Mouse (Mus musculus): ENCODE measurements around the gene B4galnt2. TPM values are rescaled to one million over a fixed set of nuclear protein-coding genes. Genes with fewer than 3 reads are reported as not detected.

Gene B4galnt2
- total and polyA plus RNA-seq, 3 experiments, result 0.06 TPM; not detected in 2

- WGBS, result 18% methylated on average over 7 of the region's 7 CpGs
- no peaks in the 10 kb centered on the region for H3K4me1 ChIP-seq (ENCODE audit: control insufficient read depth, insufficient read depth, low read length)
- H3K9ac ChIP-seq (ENCODE audit: low read depth, low read length), result no peak overlapping the region
- no peaks in the 10 kb centered on the region for H3K79me2 ChIP-seq (replicated peaks; ENCODE audit: control insufficient read depth, insufficient read depth, low read length)
- no peak overlapping the region for H3K4me3 ChIP-seq
- intact Hi-C loops (cut with DNase I), result loop anchor here (5.0 kb wide), 1 partner anchor 216 kb away; no protein-coding TSS in a partner anchor
- no peaks in the 10 kb centered on the region for H3K36me3 ChIP-seq (ENCODE audit: control insufficient read depth, insufficient read depth, low read length)
- H3K27ac ChIP-seq, result no peak overlapping the region
- H3K27me3 ChIP-seq (ENCODE audit: control insufficient read depth, insufficient read depth, low read length), result no peaks in the 10 kb centered on the region
- DNase-seq, result peak; percentile 19 to 60
- TF ChIP-seq CTCF (IDR thresholded peaks at IDR 0.05) (peak; percentile 89), POLR2A (IDR thresholded peaks at IDR 0.05; ENCODE audit: insufficient read depth, low read depth, low read length) (no peak), EP300 (IDR thresholded peaks at IDR 0.05; ENCODE audit: insufficient read depth, low read depth, low read length) (0 out of 2 replicates have a peak, but pooled peaks have one; percentile 36)
These were observed 38.4 kb downstream of the B4galnt2 start for GRCm38 (mm10) chr11:95876296-95876695.

- TF ChIP-seq CTCF (IDR thresholded peaks at IDR 0.05), result no peak
- TF ChIP-seq EP300 (IDR thresholded peaks at IDR 0.05; ENCODE audit: insufficient read depth, low read depth, low read length), result no peak
- TF ChIP-seq POLR2A (IDR thresholded peaks at IDR 0.05; ENCODE audit: insufficient read depth, low read depth, low read length), result no peak
- no peak overlapping the region for H3K4me3 ChIP-seq
- WGBS, result 22% methylated on average over 9 of the region's 9 CpGs
- DNase-seq, result no peak
- no peaks in the 10 kb centered on the region for H3K36me3 ChIP-seq (ENCODE audit: control insufficient read depth, insufficient read depth, low read length)
- H3K4me1 ChIP-seq (ENCODE audit: control insufficient read depth, insufficient read depth, low read length), result no peaks in the 10 kb centered on the region
- H3K9ac ChIP-seq (ENCODE audit: low read depth, low read length), result no peak overlapping the region
- H3K27me3 ChIP-seq (ENCODE audit: control insufficient read depth, insufficient read depth, low read length), result no peaks in the 10 kb centered on the region
- H3K27ac ChIP-seq, result no peak overlapping the region
- no peaks in the 10 kb centered on the region for H3K79me2 ChIP-seq (replicated peaks; ENCODE audit: control insufficient read depth, insufficient read depth, low read length)
- intact Hi-C loops (cut with DNase I), result loop anchor here (5.0 kb wide), 1 partner anchor 216 kb away; no protein-coding TSS in a partner anchor
These were observed 38.9 kb downstream of the B4galnt2 start for GRCm38 (mm10) chr11:95875804-95876203.

GRCm38 (mm10) chr11:95869918-95870470, 44.7 kb downstream of the B4galnt2 start:
- Histone ChIP-seq H3K36me3 (ENCODE audit: control insufficient read depth, insufficient read depth, low read length) (no peaks in the 10 kb centered on the region), H3K27me3 (ENCODE audit: control insufficient read depth, insufficient read depth, low read length) (no peaks in the 10 kb centered on the region), H3K27ac (no peak overlapping the region), H3K4me3 (no peak overlapping the region), H3K4me1 (ENCODE audit: control insufficient read depth, insufficient read depth, low read length) (no peaks in the 10 kb centered on the region), H3K9ac (ENCODE audit: low read depth, low read length) (no peak overlapping the region), H3K79me2 (replicated peaks; ENCODE audit: control insufficient read depth, insufficient read depth, low read length) (no peaks in the 10 kb centered on the region)
- intact Hi-C loops (cut with DNase I), result loop anchor here (5.0 kb wide), 1 partner anchor 257 kb away; no protein-coding TSS in a partner anchor
- DNase-seq, result no peak
- 73% methylated on average over 6 of the region's 6 CpGs for WGBS
- no peak for TF ChIP-seq POLR2A (IDR thresholded peaks at IDR 0.05; ENCODE audit: insufficient read depth, low read depth, low read length)
- no peak for TF ChIP-seq EP300 (IDR thresholded peaks at IDR 0.05; ENCODE audit: insufficient read depth, low read depth, low read length)
- no peak for TF ChIP-seq CTCF (IDR thresholded peaks at IDR 0.05)

- WGBS, result 67% methylated on average over 4 of the region's 4 CpGs
These were observed 45.2 kb downstream of the B4galnt2 start for GRCm38 (mm10) chr11:95869442-95869841.

GRCm38 (mm10) chr11:95861397-95861796, 53.3 kb downstream of the B4galnt2 start:
- Histone ChIP-seq H3K4me3 (no peak overlapping the region), H3K27me3 (ENCODE audit: control insufficient read depth, insufficient read depth, low read length) (no peaks in the 10 kb centered on the region), H3K4me1 (ENCODE audit: control insufficient read depth, insufficient read depth, low read length) (peaks cover 2% of the 10 kb centered on the region), H3K27ac (no peak overlapping the region), H3K9ac (ENCODE audit: low read depth, low read length) (no peak overlapping the region), H3K36me3 (ENCODE audit: control insufficient read depth, insufficient read depth, low read length) (peaks cover 2% of the 10 kb centered on the region; the same call in 1 of the 2 replicates), H3K79me2 (replicated peaks; ENCODE audit: control insufficient read depth, insufficient read depth, low read length) (no peaks in the 10 kb centered on the region)
- intact Hi-C loops (cut with DNase I), result no loop called here
- 91% methylated on average over 8 of the region's 8 CpGs for WGBS
- DNase-seq, result no peak
- TF ChIP-seq CTCF (IDR thresholded peaks at IDR 0.05) (no peak), POLR2A (IDR thresholded peaks at IDR 0.05; ENCODE audit: insufficient read depth, low read depth, low read length) (no peak), EP300 (IDR thresholded peaks at IDR 0.05; ENCODE audit: insufficient read depth, low read depth, low read length) (no peak)

More at GRCm38 (mm10) chr11:95869442-95869841, 45.2 kb downstream of the B4galnt2 start:
- no peak for DNase-seq
- TF ChIP-seq CTCF (IDR thresholded peaks at IDR 0.05) (no peak), POLR2A (IDR thresholded peaks at IDR 0.05; ENCODE audit: insufficient read depth, low read depth, low read length) (no peak), EP300 (IDR thresholded peaks at IDR 0.05; ENCODE audit: insufficient read depth, low read depth, low read length) (no peak)
- no peaks in the 10 kb centered on the region for H3K27me3 ChIP-seq (ENCODE audit: control insufficient read depth, insufficient read depth, low read length)
- H3K4me3 ChIP-seq, result no peak overlapping the region
- H3K9ac ChIP-seq (ENCODE audit: low read depth, low read length), result no peak overlapping the region
- intact Hi-C loops (cut with DNase I), result no loop called here
- no peak overlapping the region for H3K27ac ChIP-seq
- H3K79me2 ChIP-seq (replicated peaks; ENCODE audit: control insufficient read depth, insufficient read depth, low read length), result no peaks in the 10 kb centered on the region
- no peaks in the 10 kb centered on the region for H3K4me1 ChIP-seq (ENCODE audit: control insufficient read depth, insufficient read depth, low read length)
- no peaks in the 10 kb centered on the region for H3K36me3 ChIP-seq (ENCODE audit: control insufficient read depth, insufficient read depth, low read length)

GRCm38 (mm10) chr11:95860071-95860490, 54.6 kb downstream of the B4galnt2 start:
- H3K27ac ChIP-seq, result peak overlapping the region; percentile 82
- DNase-seq, result no peak
- H3K4me3 ChIP-seq, result peak overlapping the region; percentile 86
- peak overlapping the region; percentile 47 for H3K9ac ChIP-seq (ENCODE audit: low read depth, low read length)
- peaks cover 2% of the 10 kb centered on the region; the same call in 1 of the 2 replicates for H3K36me3 ChIP-seq (ENCODE audit: control insufficient read depth, insufficient read depth, low read length)
- 28% methylated on average over 3 of the region's 3 CpGs for WGBS
- no peaks in the 10 kb centered on the region for H3K79me2 ChIP-seq (replicated peaks; ENCODE audit: control insufficient read depth, insufficient read depth, low read length)
- intact Hi-C loops (cut with DNase I), result no loop called here
- TF ChIP-seq EP300 (IDR thresholded peaks at IDR 0.05; ENCODE audit: insufficient read depth, low read depth, low read length) (no peak), CTCF (IDR thresholded peaks at IDR 0.05) (no peak), POLR2A (IDR thresholded peaks at IDR 0.05; ENCODE audit: insufficient read depth, low read depth, low read length) (no peak)
- H3K4me1 ChIP-seq (ENCODE audit: control insufficient read depth, insufficient read depth, low read length), result peaks cover 2% of the 10 kb centered on the region
- H3K27me3 ChIP-seq (ENCODE audit: control insufficient read depth, insufficient read depth, low read length), result no peaks in the 10 kb centered on the region

Measured in heart, adult 2 months (tissue).